Mouse (Mus musculus) stomach, embryonic 15.5 days (tissue): ENCODE measurements around the gene Gm10277. TPM values are rescaled to one million over a fixed set of nuclear protein-coding genes. Genes with fewer than 3 reads are reported as not detected.

Experiments used
- ATAC-seq: fragments of 200-750 bp; cut with Nextera tagmentation; 2 replicates; pipeline ENCODE4 v1.8.0; 2017; ENCODE audit warnings: low read depth, moderate number of reproducible peaks, moderate TSS enrichment; ENCODE audit not compliant: insufficient read depth, low FRiP score
- H3K27ac ChIP-seq: fragments of 300-500 bp; sonication (generic); 2 replicates; pipeline ENCODE4 v1.5.1; 2015; ENCODE audit warnings: mild to moderate bottlenecking, inconsistent platforms
- H3K27me3 ChIP-seq: fragments of 300-500 bp; sonication (generic); replicated peaks from 2 replicates; pipeline ENCODE4 v1.6.1; 2015; ENCODE audit warnings: inconsistent platforms
- H3K36me3 ChIP-seq: fragments of 300-500 bp; sonication (generic); 2 replicates; pipeline ENCODE4 v1.6.1; 2015; ENCODE audit warnings: inconsistent platforms
- H3K4me1 ChIP-seq: fragments of 300-500 bp; sonication (generic); 2 replicates; pipeline ENCODE4 v1.6.1; 2015; ENCODE audit warnings: inconsistent platforms
- H3K4me2 ChIP-seq: fragments of 300-500 bp; sonication (generic); 2 replicates; pipeline ENCODE4 v1.6.1; 2015; ENCODE audit warnings: mild to moderate bottlenecking, inconsistent platforms
- H3K4me3 ChIP-seq: fragments of 300-500 bp; sonication (generic); replicated peaks from 2 replicates; pipeline ENCODE4 v1.5.1; 2015; ENCODE audit warnings: inconsistent platforms
- H3K9ac ChIP-seq: fragments of 300-500 bp; sonication (generic); 2 replicates; pipeline ENCODE4 v1.6.1; 2015; ENCODE audit warnings: inconsistent platforms
- H3K9me3 ChIP-seq: fragments of 300-500 bp; sonication (generic); 2 replicates; pipeline ENCODE4 v1.6.1; 2016; ENCODE audit warnings: inconsistent platforms
- WGBS: fragments of 180-500 bp; shearing (Covaris S2); methylation state at CpG from one replicate; pipeline ENCODE4 v1.1.7; 2015; 5-methylcytosine and 5-hydroxymethylcytosine counted together
- polyA plus RNA-seq: library from polyadenylated mRNA; unstranded; fragments of >200 nt; fragmentation: Nextera tagmentation; extraction: Ambion mirVana; gene quantifications from 2 replicates; pipeline ENCODE4 v1.2.1, GENCODE M21; 2015

Gene Gm10277
- polyA plus RNA-seq, 1 experiment from 2014 or later, result 1.5 TPM

- no peak for ATAC-seq
- no peak overlapping the region for H3K4me2 ChIP-seq
- H3K4me1 ChIP-seq, result no peaks in the 10 kb centered on the region
- H3K27ac ChIP-seq, result no peak overlapping the region
- 48% methylated on average over 7 of the region's 7 CpGs for WGBS
- no peak overlapping the region for H3K4me3 ChIP-seq
- H3K9ac ChIP-seq, result no peak overlapping the region
- no peaks in the 10 kb centered on the region for H3K9me3 ChIP-seq
- H3K36me3 ChIP-seq, result no peaks in the 10 kb centered on the region
- H3K27me3 ChIP-seq, result no peaks in the 10 kb centered on the region
Measured at GRCm38 (mm10) chr11:77738555-77738954, 49.0 kb downstream of the Gm10277 start.

- no peak overlapping the region for H3K4me3 ChIP-seq
- ATAC-seq, result no peak
- 2% methylated on average over 6 of the region's 6 CpGs for WGBS
- H3K9me3 ChIP-seq, result no peaks in the 10 kb centered on the region
- no peak overlapping the region for H3K27ac ChIP-seq
- no peaks in the 10 kb centered on the region for H3K36me3 ChIP-seq
- no peaks in the 10 kb centered on the region for H3K4me1 ChIP-seq
- no peaks in the 10 kb centered on the region for H3K27me3 ChIP-seq
- H3K9ac ChIP-seq, result no peak overlapping the region
- H3K4me2 ChIP-seq, result no peak overlapping the region
Measured at GRCm38 (mm10) chr11:77737289-77737688, 50.3 kb downstream of the Gm10277 start.

Other genes with a start within 250 kb of the Gm10277 start
- 12.4 and 13.4 TPM in 2 replicates for gene Taok1, start 179.9 kb downstream of the Gm10277 start, polyA plus RNA-seq
- 4.9 and 5.0 TPM in 2 replicates for gene Nufip2, start 101.6 kb downstream of the Gm10277 start, polyA plus RNA-seq
- 0.13 TPM in 1 of 2 replicates, not detected in the other for gene Cryba1, start 62.5 kb downstream of the Gm10277 start, polyA plus RNA-seq
- 29.7 and 29.9 TPM in 2 replicates for gene Myo18a, start 24.5 kb downstream of the Gm10277 start, polyA plus RNA-seq
- gene Pipox, start 106.3 kb upstream of the Gm10277 start, polyA plus RNA-seq, result 16.4 and 23.3 TPM in 2 replicates
- 1.7 and 1.8 TPM in 2 replicates for gene Sez6, start 143.1 kb upstream of the Gm10277 start, polyA plus RNA-seq
- gene Phf12, start 195.0 kb upstream of the Gm10277 start, polyA plus RNA-seq, result 13.4 and 18.0 TPM in 2 replicates
- 17.3 and 19.4 TPM in 2 replicates for gene Dhrs13, start 244.5 kb upstream of the Gm10277 start, polyA plus RNA-seq